Mouse (Mus musculus): ENCODE measurements around the gene Ttll8.

The Ttll8 gene

DNA sequence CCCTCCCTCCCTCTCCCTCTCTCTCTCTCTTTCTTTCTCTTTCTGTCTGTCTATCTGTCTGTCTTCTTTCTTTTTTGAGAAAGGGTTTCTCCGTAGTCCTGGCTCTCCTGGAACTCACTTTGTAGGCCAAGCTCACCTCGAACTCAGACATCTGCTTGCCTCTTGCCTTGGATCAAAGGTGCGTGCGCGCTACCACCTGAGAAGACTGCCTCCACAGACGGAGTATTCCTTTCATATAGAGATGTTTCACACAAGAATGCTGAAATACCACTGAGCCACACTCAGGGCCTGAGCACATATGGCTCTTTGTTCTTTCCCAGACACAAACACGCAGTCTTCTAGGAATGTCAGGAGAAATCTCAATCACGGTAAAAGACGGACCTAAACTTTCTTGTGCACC is 70.9 kb downstream of the Ttll8 start:
- in situ Hi-C loops (cut with MboI, MseI) = no loop called here

DNA sequence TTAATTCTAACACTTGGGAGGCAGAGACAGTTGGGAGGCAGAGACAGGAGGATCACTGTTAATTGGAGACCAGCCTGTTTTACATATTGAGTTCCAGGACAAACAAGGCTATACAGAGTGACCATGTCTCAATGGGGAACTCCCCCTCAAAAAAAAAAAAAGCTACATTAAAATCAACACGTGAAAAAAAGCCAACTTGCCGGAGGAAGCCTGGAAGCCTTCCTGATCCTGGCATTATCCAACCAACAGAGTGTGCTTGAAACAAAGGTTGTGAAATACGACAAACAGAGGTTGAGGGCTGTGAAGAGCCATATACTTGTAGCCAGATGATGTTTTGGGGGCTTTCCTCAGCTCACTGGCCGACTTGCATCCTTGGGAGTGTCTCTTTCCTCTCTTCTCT is 71.4 kb downstream of the Ttll8 start:
- in situ Hi-C loops (cut with MboI, MseI) = no loop called here

DNA sequence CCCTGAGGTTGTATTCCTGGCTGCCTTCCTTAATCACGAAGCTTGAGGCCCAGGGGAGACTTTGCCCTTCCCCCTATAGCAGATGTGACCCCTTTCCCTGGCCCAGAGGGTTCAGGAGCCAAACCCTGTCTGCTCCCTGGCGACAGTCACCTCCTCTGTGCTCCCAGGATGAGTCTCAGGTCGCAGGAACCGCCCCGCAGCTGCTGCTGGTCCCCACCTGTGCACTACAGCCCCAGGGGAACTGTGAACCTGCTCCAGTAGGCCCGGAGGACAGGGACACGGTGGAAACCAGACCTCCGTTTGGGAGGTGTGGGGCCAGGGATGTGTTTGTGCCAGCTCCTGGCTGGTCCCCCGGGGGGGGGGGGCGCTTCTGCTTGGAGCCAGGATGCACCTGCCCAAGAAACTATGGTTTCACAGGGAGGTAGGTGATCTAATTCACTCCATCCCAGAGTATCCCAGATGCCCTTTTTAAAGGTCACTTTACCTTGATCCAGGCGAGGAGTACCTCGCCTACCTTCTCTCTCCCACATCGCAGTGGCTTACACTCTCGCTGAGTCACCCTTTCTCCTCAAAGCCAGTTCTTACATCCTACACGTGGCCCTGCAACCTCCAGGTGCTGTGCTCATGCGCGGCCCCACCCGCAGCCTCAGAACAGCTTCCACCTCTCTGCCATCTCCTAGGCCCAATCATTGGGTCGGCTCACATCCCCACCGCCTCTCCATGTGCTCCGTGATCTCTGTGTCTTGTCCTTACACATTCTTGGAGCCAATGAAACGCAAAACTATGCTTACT is 72.8 kb downstream of the Ttll8 start:
- in situ Hi-C loops (cut with MboI, MseI) = no loop called here

DNA sequence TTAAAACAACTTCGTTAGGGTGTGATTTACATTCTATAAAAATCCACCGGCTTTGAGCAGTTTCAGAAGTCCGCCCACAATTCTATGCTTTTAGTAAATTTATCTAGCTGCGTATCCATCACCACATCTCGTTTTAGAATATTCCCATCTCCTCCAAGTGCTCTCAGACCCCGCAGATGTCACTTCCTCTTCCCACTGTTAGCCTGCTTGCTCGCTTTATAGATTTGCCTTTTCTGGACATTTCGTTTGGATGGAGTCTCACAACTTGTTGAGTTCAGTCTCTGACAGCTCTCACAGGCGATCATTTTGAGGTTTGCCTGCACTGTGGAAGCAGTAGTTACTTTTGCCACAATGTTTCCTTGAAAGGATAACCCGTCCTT is 77.2 kb downstream of the Ttll8 start:
- in situ Hi-C loops (cut with MboI, MseI) = no loop called here

DNA sequence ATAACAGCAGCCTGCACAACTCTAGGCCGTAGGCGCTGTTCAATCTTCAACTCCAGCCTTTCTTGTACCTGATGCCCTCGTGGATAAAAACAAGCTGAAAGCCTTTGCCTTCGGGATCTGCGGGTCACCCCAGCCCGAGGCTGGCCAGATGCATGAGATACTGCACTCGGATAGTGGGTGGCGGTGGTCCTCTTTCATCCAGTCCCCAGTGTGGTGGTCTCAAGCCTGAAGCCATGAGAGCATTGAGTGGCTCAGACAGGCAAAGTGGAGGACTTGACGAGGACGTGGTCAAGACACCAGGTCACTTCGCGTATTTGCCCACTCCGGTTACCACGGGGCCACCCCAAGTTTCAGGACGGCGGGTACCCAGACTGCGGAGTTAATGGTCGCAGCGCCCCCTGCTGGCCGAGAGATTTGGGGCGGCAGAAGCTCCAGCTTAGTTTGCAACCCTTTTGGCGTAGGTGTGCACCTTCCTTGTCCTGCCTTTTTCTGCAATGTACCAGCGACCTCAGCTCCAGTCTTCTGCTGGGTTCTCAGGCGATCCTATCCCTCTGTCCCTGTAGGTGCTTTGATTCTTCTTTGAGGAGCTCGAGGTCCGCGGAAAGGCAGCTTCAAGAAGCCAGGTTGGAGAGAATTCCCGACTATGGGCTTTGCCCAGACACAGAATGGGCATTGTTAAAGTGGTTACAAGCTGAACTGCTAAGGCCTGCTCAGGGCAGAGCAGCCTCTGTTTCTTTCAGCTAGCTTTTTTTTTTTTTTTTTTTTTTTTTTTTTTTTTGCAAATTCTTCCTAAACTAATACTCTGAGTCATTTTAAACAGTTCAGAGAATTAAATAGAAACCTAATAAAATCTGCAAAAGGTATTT is 77.8 kb downstream of the Ttll8 start:
- in situ Hi-C loops (cut with MboI, MseI) = no loop called here

DNA sequence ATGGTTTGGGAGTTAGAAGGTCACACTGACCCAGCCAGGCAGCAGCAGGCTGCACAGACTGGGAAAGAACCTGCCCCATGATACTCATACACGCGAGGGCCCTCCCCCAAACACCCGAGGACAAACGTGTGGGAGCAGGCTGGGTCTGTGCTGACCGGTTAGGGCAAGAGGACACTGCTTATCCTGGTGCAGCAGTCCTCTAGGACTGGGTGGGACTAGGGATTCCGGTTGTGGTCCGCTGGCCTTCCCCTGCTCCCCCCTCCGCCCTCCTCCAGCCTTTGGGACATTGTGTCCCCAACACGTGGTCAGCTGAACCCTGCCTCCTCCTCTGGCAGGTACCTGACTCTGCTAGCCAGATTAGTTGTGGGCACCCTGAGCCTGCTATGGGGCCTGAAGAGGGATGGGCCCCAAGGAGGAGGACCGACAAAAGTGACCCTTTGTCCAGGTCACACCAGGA is 78.6 kb downstream of the Ttll8 start:
- in situ Hi-C loops (cut with MboI, MseI) = no loop called here

DNA sequence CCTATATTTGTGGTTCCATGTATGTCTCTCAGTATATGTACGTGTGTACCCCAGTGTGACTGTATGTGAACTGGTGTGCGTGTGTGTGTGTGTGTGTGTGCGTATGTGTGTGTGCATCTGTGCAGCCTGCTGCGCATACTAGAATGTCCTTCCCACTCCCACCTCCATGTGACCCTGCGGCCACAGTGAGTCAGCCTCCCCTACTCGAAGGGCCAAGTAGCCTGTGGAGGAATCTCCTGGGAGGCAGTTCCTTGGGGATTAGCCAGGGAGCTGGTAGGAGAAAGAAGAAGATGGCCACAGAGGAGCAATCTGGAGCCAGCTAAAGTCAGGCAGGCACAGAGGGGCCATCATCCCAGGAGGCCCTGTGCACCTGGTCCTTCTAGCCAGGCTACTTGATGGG is 79.7 kb downstream of the Ttll8 start:
- in situ Hi-C loops (cut with MboI, MseI) = no loop called here

DNA sequence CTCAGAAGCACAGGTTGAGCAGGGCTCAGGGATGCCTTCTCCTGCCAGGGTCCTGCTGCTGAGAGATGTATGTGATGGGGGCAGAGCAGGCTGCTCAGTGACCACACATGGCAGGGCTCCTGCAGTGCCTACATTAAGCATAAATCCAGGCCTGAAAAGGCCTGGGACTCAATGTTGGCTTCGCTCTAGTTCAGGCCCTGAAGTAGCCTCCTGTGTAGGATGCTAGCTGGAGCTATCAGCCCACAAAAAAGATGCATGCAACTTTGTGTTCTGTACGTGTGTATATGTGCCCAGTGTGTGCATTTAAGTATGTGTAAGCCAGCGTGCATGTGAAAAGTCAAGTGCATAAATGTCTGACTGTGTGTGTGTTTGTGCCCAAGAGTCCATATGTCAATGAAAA is 80.2 kb downstream of the Ttll8 start:
- in situ Hi-C loops (cut with MboI, MseI) = no loop called here

DNA sequence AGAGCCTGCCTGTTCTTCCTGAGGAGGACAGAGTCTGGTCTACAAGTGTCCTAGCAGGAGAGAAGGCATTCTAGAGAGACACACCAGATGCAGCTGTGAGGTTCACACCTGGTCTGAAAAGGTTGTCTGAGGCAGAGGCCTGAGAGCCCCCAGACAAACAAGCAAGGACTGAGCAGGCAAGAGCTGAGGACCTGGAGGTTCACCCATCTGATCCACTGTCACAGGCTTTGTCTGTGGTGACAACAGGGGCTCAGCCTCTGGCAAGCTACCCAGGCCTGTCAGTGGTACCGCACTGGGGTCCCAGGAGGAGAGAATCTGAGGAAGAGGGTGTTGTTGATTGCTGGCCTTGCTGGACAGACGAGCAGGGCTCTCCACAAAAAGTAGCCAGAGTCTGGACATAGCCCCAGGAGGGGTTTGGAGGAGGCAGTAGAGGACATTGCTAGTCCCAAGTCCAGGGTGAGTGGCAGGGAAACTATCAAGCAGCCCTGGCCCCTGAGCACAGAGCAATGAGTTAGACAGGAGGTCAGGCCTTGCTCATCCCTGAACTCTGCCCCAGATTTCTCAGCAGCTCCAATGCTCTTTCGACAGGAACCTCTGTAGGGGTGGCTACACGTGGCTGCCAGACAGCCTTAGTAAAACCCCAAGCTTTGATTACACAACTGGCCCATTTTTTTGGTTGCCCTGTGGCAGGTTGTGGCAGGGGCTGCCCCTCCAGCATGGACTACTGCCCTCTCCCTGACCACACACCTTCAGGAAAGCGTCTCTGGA is 83.6 kb downstream of the Ttll8 start:
- in situ Hi-C loops (cut with MboI, MseI) = no loop called here

DNA sequence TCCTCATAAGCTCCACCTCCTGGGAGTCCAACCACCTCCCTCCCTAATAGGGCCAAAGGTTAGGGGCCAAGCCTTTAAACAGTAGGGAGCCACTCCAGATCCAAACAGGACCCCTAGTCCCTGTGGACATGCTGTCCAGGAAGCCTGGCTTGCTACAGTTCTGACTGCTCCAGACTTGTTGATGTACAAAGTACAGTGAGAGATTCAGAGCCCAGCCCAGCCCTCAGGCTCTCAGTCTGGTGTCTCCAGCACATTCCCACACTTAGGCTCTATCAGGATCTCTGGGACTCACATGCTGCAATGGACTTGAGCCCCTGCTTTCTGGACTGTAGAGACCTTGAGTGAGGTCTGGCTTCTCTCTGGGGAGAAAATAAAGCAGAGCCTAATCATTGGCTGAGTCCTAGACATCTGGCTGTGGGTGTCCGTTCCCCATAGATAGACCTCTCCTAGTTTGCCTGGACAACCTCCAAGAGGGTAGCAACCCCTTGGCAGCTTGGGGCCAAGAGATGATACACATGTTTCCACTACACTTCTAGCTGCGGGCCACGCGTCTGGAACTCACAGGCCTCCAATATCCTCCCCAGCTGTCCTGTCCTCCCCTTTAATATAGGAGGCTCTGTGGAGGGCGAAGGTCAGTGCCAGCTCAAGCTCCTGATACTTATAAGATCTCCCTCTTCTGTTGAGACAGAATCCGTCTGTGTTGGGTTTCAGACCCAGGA is 86.0 kb downstream of the Ttll8 start:
- in situ Hi-C loops (cut with MboI, MseI) = no loop called here

DNA sequence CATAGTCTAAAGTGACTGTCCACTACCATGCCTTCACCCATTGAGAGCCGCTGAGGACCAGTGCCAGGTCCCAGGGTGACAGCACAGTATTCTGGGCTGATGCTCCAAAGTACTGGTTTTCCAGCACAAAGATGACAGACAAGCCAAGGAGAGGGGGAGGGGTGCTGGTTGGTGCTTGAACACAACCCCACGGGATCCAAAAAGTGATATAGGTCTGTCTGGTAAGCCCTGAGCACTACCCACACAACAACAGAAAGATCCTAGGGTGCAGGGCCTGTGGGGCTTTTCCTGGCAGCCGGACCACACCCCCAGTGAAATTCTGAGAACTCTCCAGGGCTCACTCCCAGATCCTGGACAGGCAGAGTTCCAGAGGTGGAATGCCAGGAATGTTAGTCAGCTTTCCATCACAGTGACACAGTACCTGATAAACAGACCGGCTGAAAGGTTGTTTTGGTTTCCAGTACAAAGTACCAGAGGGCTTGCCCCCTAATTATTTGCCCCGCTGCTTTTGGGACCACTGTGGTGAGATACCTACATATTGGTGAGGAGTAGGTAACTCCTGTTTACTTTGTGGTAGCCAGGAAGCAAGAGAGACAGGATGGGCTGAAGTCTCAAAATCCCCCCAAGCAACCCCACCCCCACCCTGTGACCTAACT is 86.7 kb downstream of the Ttll8 start:
- in situ Hi-C loops (cut with MboI, MseI) = no loop called here

DNA sequence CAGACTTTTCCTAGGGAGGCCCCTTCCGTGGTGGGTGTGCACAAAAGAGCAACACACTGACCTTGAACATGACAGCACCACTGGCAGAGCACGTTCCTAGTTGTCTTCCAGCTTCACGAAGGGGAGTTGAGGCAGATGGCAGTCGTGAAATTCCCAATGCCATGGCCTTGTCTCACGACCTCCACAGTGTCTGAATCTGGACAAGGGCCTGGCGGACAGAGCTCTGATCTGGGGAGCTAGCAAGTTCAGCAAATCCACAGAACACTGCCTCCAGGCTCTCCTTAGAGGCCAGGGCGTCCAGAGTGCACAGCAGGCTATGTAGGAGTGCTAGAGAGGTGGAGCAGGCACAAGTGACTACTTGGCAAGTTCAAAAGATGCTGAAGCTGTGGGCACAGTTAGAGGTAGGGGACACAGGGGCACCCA is 87.3 kb downstream of the Ttll8 start:
- in situ Hi-C loops (cut with MboI, MseI) = no loop called here

DNA sequence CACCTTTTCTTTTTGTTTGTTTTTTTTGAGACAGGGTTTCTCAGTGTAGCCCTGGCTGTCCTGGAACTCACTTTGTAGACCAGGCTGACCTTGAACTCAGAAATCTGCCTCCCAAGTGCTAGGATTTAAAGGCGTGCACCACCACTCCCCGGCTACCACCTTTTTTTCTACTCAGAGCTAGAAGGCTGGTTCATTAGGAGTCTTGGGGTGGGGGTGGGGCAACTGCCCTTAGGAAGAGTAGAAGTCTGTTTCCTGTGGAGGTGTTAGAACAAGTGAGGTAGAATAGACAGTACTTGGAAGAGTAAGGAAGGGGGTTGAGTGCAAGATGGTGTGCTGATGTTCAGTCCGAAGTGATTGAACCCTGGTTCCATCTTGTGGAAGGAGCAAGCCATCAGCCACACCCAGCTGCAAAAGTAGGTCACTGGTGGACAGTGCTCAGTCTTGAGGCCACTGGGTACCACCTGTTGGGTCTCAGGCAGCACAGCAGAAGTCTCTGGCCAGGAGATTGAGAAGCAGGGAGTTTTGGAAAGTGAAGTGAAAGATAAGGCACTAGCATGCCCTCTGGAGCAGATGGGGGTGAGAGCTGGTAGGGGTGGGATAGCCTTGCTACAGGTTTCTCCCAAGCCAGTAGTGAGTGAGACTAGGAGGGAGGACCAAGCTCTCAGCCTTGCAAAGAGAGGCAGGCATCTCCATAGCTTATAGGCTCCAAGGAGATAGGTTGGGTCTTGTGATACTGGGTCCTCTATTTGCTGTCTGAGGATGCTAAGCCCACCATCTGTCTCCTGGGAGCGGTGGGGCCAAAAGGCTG is 88.1 kb downstream of the Ttll8 start:
- in situ Hi-C loops (cut with MboI, MseI) = no loop called here

DNA sequence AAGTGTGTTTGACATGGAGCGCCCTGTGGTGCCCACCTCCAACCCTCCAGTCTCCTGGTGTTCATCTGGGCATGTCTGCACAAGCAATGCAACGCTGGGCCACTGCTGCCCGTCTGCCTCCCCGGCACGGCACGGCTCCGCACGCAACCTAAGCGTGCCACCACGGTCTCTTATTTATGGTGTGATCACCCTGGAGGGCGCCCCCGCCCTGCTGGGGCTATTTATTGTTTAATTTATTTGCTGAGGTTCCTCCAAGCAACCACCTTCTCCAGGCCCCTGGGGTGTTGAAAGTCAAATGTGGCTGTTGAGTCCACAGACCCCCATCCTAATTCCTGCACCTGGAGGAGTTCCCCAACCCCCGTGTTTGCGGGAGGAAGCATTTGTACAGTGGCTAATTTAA is 89.2 kb downstream of the Ttll8 start:
- in situ Hi-C loops (cut with MboI, MseI) = no loop called here

DNA sequence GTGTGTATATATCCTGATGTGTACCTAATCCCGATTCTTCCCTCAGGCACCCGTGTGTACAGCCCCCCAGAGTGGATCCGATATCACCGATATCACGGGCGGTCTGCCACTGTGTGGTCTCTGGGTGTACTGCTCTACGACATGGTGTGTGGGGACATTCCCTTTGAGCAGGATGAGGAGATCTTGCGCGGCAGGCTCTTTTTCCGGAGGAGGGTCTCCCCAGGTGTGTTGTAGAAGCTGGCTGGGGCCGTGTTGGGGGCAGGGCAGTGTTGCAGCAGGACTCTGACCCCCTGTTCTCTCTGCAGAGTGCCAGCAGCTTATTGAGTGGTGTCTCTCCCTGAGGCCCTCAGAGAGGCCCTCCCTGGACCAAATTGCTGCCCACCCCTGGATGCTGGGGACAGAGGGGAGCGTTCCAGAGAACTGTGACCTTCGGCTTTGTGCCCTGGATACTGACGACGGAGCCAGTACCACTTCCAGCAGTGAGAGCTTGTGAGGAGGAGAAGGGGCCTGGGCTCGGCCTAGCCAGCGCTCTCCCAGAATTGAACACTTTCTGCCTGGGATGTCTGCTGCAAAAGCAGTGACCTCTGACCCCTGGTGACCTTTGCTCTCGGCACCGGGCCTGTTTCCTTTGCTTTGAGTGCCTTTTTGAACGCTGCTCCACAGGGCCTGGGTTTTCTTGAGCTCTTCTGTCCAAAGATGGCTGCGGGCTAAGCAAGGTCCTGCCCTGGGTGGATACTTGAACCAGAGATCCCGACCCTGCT is 89.8 kb downstream of the Ttll8 start:
- in situ Hi-C loops (cut with MboI, MseI) = loop anchor here (5.0 kb wide), 1 partner anchor 37 kb away; no protein-coding TSS in a partner anchor

DNA sequence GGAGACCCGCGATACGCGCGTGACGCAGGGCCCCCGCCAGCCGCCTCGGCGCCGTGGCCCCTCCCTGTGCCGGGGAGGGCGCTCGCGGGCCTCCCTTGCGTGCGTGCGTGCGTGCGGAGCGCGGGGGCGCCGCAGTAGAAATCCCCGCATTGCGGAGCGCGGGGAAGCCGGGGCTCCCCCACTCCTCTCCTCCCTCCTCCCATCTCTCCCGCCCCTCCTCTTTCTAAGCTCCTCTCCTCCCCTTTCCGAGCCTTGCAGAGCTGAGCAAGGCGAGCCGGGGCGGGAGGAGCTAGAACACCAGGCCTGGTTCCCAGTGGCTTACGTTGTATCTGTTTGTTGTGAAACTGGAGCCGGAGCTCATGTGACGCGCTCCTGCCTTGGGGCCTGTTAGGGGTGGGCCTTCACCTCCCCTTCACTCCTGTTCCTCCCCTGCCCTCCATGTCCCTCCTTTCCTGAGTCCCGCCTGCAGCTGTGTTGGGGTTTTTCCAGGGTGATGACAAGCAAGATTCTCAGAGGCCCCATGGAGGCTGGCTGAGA is 90.5 kb downstream of the Ttll8 start:
- in situ Hi-C loops (cut with MboI, MseI) = loop anchor here (5.0 kb wide), 1 partner anchor 36 kb away; no protein-coding TSS in a partner anchor

DNA sequence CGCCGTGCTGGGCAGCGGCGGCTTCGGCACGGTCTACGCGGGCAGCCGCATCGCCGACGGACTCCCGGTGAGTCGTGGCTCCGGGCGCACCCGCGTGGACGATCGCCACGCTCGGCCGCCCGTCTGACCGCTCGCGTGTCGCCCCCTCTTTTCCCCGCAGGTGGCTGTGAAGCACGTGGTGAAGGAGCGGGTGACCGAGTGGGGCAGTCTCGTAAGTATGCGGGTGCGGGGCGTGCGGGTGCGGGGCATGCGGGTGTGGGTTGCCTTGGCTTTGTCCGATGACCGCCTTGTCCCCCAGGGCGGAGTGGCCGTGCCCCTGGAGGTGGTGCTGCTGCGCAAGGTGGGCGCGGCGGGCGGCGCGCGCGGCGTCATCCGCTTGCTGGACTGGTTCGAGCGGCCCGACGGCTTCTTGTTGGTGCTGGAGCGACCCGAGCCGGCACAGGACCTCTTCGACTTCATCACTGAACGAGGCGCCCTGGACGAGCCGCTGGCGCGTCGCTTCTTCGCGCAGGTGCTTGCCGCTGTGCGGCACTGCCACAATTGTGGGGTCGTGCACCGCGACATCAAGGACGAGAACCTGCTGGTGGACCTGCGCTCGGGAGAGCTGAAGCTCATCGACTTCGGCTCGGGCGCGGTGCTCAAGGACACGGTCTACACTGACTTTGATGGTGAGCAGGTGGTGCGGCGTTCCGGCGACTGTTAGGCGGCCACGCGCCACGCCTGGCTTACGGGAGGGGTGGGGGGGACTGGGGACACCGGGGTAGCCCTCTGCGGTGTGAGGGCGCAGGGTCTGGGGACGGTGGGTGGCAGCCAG is 91.1 kb downstream of the Ttll8 start:
- in situ Hi-C loops (cut with MboI, MseI) = loop anchor here (5.0 kb wide), 1 partner anchor 36 kb away; no protein-coding TSS in a partner anchor
